Mouse (Mus musculus) heart, adult 18-20 months (tissue): ENCODE measurements around the gene Olfr463. TPM values are rescaled to one million over a fixed set of nuclear protein-coding genes. Genes with fewer than 3 reads are reported as not detected.
"Not testable (repeated sequence)": the region's sequence is repeated elsewhere in the genome, so short reads cannot be mapped to it uniquely, and the experiment has no call there.

ENCODE experiments used
- DNase-seq, 2 experiments: peaks; one replicate each; pipeline ENCODE4 v3.0.0; 2021 to 2022; ENCODE audit warnings: mixed read lengths in 1 of 2
- long read RNA-seq, 2 experiments: library from polyadenylated mRNA; stranded (forward); transcript quantifications; one replicate each; pipeline ENCODE4 v2.0.0; 2021
- total RNA-seq, 2 experiments: library from RNA; stranded (reverse); gene quantifications; 2 replicates each; pipeline ENCODE4 v1.2.3; 2021

The Olfr463 gene
- total RNA-seq = not detected
- long read RNA-seq, experiment 1 = 0 reads
- long read RNA-seq, experiment 2 = 0 reads

DNA sequence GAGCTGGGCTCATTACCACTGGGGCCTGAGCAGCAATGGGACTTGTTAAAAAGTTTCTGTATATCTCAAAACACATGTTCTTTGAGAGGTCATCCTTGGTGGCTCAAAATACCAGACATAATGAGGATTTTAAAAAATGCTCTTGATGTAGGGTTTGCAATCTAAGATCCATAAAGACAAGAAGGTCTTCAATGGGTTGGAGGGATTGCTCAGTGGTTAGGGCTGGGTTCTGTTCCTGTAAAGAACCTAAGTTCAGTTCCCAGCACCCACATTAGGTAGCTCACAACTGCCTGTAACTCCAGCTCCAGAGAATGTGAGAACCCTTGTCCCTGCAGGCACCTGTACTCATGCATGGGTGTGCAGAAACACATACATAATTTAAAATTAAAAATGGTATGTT, at the start of gene Olfr463:
TSS of gene Olfr463 (minus strand) at position 101 of the 400 bp plus-strand sequence.
- DNase-seq = no peak

DNA sequence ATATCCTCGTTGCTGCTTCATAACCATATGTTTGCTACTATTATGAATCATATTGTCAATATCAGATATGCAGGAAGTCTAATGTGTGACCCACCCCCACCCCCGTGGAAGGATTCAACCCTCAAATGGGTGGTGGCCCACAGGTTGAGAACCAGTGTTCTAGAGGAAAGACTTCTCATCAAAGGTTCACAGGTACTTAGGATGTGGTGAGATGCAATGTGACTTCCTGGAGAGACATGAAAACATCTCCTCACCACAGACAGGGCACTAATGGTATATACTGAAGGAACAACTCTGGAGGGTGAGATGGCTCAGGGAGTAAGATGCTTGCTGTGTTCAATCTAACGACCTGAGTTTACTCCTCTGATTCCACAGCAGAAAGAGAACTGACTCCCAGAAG, 38.3 kb upstream of the Olfr463 start:
- no peak for DNase-seq

DNA sequence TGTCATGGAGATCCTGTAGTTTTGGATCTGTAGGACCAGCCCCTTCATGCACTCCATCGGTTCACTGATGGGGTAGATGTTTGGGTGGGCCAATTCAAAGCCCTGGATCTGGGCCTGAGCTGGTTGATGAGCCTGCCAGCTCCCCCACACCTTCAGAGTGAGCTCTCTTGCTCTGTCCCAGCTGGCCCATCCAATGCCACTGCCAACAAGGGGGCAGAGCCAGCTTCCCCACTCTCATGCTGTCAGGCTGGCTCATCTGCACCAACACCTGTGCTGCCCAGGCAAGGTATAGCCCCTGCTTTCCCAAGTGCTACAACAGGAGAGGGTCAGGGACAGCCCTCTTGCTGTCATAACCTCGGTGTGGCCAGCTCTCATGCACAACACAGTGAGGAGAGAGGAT, 36.5 kb upstream of the Olfr463 start:
- DNase-seq = no peak

DNA sequence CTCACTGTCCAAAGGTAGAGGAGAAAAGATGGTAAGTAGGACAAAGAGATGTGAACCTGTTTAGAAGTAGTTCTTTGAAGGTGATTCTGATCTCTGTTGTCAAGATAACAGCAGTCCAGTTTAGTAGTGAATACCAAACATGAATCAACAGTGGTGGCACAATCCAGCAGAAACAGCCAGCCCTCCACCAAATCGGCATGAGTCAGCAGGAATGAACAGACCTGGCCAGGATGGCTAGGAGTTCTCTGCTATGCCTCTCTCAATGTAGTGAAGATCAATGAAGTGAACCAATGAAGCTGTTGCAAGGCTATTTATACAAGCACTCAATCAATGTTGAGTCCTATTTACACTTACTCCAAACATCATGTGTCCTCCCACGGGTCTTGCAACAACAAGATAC, 33.2 kb upstream of the Olfr463 start:
- no peak for DNase-seq

DNA sequence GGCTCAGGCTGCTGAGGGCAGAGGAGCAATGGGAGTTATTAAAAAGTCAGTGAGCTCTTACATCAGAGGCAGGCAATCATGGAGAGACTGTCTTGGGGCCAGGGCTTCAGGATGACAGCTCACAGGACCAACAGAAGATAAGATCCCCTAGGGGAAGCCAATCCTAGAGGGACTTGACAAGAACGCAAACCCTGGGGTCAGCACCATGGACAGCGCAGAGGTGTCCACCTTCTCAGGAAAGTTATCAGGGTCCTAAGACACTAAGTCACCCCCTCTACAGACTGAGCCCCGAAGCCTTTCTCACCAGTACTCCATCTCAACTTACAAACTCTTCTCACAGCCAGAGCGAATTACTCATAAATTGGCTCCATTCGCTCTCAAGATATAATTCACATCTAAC, 23.8 kb upstream of the Olfr463 start, which contains the start of gene Olfr464:
TSS of gene Olfr464 (minus strand) at position 2 of the 400 bp plus-strand sequence.
- DNase-seq = peak in 1 of 2 experiments; percentile 6

DNA sequence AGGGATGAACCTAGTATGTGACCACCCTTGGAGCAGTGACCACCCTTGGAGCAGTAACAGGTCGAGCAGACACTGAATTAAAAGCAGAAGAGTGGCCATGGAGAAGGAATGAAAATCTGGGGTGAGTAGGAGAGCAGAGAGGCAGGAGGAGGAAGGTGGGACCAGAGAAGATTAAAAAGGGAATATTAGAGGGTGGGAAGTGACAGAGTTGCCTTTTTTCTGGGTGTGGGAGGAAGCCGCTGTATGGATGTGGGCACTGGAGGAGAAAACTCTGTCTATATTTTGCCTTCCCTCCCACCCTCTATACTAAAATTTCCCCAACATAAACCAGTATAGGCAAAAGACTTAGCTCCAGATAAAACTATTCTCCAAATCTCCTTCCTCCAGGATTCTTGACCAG, 23.1 kb upstream of the Olfr463 start:
- DNase-seq = no peak

DNA sequence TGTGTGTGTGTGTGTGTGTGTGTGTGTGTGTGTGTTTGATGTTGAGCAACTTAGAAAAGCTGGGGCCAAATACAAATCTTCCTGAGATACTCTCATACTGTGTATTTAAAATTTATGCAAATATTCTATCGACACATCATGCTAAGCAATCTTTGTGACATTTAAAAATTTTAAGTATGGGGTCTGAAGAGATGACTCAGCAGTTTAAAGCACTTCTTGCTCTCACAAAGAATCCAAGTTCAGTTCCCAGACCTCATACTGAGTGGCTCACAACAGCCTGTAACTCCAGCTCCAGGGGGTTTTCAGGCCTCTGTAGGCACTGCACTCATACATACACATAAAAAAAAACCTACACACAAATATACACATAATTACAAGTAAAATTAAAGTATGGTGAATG, 18.8 kb upstream of the Olfr463 start:
- no peak for DNase-seq

DNA sequence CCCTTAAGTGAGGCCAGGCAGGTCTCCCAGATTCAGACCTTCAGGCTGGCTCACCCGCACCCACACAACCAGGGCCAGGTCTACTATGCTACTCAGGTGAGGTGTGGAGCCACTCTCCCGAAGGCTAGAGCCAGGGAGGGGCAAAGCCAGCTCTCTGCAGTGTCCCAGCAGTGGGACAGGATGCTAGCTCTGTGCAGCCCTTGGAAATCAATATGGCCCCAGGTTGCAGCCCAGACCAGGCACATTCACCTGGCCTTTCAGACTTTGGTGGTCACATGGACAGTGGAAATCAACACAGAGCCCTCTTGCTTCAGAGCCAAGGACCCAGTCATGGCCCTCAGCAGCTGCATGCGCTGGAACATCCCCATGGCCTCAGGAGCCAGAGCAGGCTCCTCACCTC, 7.1 kb upstream of the Olfr463 start:
- no peak for DNase-seq

DNA sequence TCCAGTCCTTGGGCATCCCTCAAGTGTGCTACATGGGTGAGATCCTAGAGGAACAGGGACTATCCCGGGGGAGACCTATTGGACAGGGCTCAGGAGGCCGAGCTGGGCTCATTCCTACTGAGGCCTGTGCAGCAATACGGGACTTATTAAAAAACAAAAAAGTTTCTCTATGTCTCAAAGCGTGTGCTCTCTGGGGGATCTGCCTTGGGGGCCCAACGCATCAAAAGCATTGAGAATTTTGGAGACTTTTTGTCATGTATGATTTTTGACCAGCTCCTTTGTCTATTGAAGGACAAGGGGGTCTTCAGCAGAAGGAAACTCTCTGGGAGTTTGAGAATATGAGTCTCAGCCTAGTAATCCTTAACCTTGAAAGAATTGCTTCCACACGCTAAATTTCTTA, 5.0 kb downstream of the Olfr463 start, which contains the start of gene Olfr462:
TSS of gene Olfr462 (minus strand) at position 101 of the 400 bp plus-strand sequence.
- no peak for DNase-seq

DNA sequence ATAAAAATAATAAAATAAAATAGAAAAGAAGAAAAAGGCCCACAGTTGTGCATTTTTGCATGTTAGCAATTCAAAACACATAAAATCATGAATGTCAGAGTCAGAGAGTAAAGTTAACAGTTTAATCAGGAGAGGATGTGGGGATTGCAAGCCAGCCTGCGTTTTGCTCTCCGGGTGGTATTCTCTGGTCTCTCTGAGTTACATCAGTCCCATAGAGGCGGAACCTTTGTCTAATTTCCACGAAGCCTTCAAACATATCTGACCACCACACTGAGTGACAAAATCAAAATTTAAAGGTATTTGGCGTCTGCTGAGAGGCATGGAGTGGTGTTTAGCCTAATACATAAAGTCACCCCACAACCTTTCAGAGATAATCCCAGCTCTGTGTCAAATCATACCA, 12.3 kb downstream of the Olfr463 start:
- no peak for DNase-seq

DNA sequence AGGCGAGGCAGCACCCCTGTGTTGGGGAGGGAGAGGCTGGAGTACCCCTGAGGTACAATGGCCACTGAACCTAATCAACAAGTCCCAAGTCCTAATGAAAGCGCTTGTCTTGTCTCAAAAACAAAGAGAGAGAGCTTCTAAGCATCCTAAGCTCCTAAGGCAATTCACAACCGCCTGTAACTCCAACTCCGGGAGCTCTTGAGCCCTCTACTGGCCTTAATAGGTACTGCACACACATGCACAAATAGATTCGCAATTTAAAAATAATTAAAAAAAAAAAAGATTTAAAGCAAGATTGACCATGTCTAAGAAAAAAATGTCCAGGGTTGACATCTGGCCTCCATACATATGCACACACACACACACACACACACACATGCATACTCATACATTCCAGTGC, 13.7 kb downstream of the Olfr463 start:
- no peak for DNase-seq

DNA sequence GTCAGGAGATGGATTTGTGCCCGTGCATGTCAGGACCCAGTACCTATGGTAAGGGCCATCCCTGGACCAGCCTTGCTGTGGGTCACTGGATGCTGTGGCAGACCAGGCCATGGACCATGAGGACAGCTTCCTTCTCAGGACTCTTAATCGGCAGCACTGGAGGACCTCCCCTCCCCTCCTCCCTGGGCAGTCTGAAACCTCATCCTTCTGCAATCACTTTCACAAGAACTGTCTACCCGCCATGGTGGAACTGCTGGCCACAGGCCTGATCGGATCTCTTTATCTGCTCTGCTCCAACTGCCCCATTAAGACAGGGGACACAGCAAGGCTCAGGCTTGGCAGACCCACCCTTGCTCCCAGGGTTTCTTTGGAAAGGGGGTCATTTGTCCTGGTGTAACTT, 15.5 kb downstream of the Olfr463 start:
- DNase-seq = no peak

DNA sequence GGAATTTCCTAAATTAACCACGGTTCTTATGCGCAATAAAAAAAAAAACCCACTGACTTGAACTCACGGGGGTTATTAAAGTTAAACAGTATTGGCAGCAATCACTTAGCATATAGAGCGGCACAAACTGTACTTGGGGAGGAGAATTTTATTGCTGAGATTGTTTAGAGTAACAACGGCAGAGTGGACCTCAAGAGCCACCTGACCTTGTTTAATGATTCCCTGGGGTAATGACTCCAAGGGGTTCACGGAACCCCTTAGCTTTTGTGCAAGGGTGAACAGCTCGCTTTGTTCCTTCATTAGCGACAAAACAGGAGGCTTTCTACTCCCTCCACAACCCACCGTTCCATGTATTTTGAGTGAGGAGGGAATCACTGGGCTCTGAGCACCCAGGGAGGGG, 17.4 kb downstream of the Olfr463 start:
- no peak for DNase-seq

DNA sequence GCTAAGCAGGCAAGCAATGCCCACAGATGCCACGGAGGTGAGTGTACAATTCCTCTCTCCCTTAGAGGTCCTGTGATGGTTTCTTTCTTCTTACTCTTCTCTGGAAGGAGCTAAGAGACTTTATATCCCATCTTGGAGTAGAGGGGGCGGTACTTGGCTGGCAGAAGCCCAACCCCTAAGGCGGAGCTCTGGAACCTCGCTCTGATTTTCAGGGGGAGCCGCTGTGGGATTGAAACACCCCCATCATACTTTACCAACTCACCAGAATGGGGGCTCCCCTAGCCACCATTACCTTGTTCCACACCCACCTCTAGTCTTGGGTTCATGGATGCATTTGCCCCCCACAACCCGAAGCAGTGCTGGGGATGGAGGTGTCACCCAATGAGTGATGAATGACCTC, 21.8 kb downstream of the Olfr463 start, which contains the start of gene Epx:
TSS of gene Epx (minus strand) at position 101 of the 400 bp plus-strand sequence.
- no peak for DNase-seq

DNA sequence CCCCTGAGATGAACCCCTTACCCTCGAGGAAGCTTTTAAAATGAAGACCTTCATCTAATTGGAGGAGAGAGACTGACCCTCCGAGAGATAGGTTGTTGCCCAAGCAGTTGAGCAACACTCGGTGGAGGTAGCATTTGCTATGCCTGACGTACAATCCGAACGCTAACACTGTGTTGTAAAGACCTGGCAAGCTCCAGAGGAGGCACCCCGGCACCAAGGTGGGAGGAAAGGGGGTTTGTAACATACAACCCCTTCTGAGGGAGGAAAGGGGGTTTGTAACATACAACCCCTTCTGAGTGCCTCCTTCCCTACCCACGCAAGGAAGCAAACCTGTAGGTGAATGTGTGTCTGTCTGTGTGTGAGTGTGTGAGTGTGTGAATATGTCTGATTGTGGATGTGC, 25.4 kb downstream of the Olfr463 start:
- no peak for DNase-seq

DNA sequence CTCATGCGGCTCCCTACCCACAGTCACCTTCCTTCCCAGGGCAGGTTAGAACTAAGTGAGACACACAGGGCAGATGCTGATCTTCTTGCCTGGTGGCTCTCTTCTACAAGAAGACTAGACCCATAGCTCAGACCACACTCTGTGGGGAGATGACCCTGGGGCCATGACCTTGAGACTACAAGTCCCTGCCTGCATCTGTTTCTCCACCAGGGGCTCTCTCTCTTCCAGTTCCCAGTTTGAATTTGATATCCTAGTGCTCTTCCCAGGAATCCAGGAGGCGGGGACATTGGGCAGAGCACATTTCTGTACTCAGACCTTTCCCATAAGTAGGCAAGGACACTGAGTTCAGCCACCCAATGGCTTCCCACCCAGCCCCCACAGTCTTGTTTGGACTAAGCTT, 27.1 kb downstream of the Olfr463 start:
- DNase-seq = no peak

DNA sequence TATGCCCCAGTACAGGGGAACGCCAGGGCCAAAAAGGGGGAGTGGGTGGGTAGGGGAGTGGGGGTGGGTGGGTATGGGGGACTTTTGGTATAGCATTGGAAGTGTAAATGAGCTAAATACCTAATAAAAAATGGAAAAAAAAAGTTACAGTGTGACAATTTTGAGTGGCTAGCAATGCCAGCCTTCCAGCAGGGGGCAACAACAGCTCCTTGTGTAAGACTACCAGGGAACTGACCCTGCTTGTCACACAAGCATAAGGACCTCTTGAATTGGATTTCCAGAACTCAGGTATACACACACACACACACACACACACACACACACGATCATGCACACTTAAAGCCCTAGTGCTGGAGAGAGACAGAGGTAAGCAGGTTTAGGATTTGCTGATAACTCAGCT, 30.3 kb downstream of the Olfr463 start:
- not testable (repeated sequence) for DNase-seq

DNA sequence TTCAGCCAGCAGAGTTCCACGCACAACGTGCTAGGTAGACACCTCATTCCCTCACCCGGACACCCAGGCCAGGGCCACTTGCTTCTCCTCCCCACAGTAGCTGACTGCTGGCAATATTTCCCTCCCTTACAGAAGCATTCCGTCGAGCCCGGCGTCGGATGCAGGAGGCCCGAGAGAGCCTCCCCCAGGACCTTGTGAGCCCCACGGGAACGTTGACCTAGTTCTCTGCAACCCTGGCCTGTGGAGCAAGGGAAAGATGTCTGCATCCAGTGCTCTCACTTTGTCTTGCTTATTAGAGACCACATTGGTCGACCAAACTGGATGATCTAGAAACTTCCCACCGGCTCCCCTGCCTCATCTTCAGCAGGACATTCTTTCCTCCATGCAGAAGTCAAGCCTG, 34.4 kb downstream of the Olfr463 start:
- peak; percentile 11 to 36 for DNase-seq

DNA sequence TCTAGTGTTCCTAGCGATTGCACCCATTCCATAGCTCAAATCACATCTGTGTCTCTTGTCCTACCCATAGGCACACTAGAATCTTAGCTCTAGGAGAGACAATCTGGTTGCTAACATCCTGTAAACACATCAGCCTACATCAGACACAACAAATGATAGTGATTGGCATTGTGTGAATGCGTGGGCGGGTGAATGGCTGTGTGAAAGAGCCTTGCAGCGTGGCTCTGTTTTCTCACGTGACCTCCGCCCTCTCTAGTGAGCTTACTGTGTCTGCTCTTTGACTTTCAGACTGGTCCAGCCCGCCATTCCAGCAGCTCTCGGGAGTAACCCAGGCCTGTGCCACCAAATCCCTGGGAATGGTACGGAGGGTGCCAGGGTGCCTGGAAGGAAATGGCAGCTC, 36.8 kb downstream of the Olfr463 start:
- no peak for DNase-seq

DNA sequence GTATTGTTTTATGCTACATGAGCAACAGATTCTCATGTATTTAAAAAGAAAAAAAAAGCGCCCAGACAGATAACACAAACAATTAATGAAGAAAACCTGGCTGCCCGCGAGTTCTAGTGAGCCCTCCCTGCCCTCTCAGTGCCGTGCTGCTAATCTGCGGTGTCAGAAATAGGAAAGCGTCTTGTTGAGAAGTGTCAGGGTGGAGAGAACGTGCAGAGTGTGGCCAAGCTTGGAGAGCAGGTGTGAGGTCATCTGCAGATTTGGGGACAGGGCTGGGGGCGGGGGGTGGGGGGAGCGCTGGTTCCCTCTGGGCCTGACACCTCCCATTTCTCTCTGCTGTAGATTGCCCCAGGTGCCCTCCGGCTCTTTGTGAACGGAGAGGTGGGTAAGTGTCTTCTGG, 37.9 kb downstream of the Olfr463 start:
- DNase-seq = no peak

DNA sequence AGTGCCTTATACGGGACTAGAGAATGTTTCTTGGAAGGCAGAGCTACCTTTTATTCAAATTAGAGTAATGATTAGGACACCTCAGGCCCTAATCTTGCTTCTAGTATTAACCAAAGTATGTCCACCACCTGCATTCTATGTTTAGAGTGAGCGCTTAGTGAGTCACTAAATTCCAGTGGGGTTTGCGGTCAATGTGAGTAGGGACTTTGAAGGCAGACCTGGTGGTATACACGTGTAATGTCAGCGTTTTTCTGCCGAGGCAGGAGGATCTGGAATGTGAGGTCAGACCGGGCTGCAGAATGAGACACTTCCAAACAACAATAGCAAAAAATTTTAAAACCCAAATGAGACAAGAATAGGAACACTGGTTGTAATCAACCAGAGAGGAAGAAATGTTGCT, 42.6 kb downstream of the Olfr463 start:
- no peak for DNase-seq

DNA sequence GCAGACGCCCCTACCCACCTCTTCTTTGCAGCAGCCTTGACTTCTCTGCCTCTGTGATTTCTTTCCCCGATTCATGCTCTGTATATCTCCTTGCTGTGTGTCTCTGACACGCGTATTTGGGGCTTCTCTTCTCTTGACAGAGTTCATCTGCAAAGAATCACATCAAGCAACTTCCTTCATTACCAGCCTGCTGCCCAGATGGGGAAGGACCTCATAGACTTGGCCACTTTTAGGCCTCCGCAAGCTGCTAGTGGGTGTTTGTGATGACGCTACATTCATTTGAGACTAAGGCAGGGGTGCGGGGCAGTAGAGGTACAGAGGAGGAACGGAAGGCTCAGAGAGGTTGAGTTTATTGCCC, 43.6 kb downstream of the Olfr463 start:
- peak in 1 of 2 experiments; percentile 23 for DNase-seq

DNA sequence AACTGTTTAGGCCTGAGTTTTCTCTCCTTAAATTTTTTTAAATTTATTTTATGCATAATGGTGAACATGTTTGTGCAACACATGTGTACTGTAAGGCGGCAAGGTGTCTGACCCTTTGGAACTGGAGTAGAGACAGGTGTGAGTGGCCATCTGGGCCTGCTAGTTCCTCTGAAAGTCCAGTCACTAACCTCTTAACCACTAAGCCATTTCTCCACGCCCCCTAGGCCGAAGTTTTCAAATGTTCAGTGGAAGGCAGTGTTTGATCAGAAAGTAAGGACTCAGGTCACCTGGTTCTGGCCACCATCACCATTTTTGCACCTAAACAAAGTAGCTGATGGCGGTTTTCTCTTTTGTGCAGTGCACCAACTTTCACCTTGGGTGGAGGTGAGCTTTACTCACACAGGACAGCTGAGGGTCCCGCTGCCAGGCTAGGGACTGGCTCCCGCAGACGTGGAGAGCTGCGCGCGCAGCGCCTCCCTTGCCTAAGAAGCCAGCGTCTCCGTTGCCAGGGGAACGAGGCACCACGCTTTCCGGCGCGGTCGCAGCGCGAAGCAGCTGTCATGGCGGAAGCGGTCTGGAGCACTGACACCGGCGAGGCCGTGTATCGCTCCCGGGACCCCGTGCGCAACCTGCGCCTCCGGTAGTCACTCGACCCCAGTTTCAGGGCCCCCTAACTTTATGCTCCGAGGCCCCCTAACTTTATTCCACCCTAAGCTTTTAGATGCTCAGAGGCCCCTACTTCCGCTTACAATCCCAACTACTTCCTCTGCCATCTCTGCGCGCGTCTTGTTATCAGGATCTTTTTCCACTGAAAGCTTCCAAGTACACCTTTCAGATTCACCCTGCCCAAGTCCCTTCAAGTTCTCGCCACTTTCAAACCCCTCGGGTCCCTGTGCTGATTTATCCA, 44.2 kb downstream of the Olfr463 start, which contains the start of gene Mks1:
TSS of gene Mks1 (plus strand) at position 526 of the 907 bp plus-strand sequence.
- DNase-seq = peak; percentile 91 to 92

DNA sequence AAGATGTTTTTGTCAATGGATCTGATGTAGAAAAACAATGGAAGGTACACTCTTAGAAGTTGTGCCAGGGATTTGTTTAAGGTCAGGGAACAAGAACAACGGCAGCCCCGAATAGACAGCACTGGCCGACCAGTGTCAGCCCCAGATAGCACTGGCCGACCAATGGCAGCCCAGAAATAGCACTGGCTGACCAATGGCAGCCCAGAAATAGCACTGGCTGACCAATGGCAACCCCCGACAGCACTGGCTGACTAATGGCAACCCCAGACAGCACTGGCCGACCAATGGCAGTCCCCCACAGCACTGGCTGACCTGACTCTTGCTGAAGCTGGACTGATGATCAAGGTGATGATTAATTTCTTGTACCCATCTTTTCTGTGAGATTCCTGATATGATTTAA, 49.3 kb downstream of the Olfr463 start:
- no peak for DNase-seq
